Mouse (Mus musculus) adrenal gland, adult 8-10 months (tissue): ENCODE results near the gene Lama2. TPM values are rescaled to one million over a fixed set of nuclear protein-coding genes. Genes with fewer than 3 reads are reported as not detected.

Experiments
- DNase-seq: peaks from one replicate; pipeline ENCODE4 v3.0.0; 2022
- total RNA-seq, 4 experiments: library from RNA; stranded (reverse); gene quantifications; 2 replicates each; pipeline ENCODE4 v1.2.4; 2022

Gene Lama2
- total RNA-seq, 4 experiments from 2014 or later, result 29.8 to 42.3 (median 30.6) TPM

DNA sequence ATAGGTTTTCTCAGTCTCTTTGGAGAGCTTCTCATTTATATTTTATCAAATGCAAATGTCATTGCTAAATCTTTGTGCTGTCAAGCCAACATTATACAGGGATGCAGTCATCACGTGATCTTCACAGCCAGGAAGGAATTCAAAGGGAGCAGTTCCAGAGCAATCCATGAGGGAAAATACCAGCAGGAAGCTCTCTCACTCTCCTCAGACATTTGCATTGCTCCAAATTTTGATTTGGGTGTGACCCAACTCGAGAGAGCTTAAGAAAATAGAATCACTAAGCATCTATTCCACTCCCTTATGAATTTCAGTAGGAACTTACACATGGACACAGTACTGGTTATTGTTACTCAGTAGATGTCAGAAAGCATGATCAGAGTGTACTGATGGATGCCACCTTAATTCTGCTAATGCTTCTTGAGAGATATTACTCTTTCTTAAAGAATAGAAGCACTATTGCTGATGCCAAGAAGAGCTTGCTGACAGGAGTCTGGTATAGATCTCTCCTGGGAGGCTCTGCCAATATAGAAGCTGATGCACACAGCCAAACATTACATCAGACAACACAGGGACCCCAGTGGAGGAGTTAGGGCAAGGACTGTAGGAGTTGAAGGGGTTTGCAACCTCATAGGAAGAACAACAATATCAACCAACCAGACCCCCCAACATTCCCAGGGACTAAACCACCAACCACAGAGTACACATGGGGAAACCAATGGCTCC is 236.5 kb downstream of the Lama2 start:
- no peak for DNase-seq

GRCm38 (mm10) chr10:27378286-27378685 is 241.3 kb downstream of the Lama2 start:
- no peak for DNase-seq

- no peak for DNase-seq
Observed at GRCm38 (mm10) chr10:27344278-27344677, 275.3 kb downstream of the Lama2 start.

- DNase-seq, result no peak
Observed at GRCm38 (mm10) chr10:27322410-27322990, 297.1 kb downstream of the Lama2 start.

DNA sequence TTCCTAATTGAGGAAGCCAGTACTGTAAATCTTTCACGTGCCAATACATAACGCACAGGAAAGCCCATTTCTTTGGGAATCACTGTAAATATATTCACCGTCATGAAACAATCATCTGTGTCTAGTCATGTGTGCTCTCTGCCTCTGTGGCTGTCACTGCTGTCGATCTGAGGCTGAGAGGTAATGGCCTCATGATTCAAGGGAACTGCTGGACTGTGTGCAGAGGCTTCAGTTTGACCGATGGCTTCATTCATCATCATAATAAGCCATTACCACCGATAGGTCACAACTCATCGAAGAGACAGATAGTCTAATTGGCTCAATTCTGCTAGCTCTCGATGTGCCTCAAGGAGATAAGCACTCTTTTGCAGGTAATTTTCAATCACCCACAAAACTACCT is 312.1 kb downstream of the Lama2 start:
- no peak for DNase-seq

DNA sequence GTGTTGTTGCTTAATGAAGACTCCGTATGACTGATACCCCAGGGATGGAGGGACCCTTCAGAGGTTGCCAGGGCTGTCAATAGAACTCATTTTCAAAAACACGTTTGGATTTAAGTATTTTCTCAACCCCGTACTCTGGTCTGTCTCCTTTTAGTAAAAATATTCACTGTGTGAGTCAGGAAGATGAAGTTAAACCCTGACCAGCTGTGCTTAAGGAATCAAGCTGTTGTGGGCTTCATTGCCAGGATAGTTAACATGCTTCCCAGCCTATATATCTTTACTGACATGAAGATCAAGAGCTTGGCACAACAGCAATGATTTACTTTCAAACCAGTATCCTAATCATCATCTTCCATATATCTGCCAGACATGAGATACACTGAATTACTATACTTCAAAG is 314.3 kb downstream of the Lama2 start:
- DNase-seq, result no peak

- DNase-seq, result no peak
Observed at GRCm38 (mm10) chr10:27285098-27285860, 334.3 kb downstream of the Lama2 start.

DNA sequence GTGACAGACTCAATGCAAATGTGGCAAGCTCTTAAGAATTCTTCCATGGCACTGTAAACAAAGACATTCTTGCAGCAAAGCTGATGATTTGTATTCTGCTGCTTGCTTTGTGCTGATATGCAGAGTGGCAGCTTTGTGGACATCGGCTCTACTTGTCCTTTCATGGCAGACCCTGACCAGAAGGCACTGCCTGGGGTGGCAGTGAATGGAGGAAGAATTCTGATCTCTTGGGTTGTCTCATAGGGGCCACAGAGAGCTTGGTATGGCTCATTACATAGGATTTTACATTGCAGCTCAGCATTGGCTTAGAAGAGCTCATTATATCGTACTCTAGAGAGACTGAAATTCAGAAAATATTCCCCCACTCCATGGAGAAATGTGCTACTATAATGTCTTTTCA is 352.1 kb downstream of the Lama2 start:
- DNase-seq, result no peak

- no peak for DNase-seq
Observed at GRCm38 (mm10) chr10:27265812-27266211, 353.7 kb downstream of the Lama2 start.

DNA sequence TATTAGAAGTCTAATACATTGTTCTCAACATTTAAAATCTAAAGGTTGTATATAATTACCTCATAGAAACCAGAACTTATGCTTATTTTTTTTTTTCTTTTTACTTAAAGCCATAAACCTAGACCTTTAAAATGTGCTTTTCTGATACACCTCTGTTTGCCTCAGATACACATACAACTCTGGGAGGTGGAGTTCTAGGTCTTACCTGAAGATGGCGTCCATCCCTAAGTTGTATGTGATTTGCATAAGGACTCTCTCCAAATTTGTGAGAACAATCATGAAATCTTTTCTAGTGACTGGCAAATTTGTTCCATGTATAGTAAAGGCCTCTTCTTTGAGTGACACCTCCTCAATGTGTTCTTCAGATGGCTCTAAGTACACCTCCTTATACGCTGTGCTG is 354.8 kb downstream of the Lama2 start:
- DNase-seq, result no peak

GRCm38 (mm10) chr10:27249741-27250140 is 369.8 kb downstream of the Lama2 start:
- DNase-seq, result no peak

DNA sequence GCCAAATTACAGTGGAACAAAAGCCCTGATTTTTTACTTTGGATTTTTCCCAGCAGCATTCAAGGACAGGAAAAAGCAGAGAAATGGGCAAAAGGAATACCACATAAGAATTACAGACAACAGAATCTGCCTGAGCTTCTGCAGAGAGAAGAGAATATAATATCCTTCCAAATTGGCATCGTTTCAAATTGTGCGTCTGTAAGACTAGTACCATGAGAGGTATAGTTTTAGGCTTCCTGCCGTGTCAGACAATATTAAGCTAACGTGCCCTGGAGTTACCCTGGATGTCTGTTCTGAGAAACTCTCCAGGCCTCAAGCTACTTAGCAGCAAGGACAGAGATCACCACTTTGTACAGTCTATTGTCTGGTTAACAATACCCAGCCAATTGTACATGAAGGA is 384.8 kb downstream of the Lama2 start:
- no peak for DNase-seq

GRCm38 (mm10) chr10:27233577-27233976 is 386.0 kb downstream of the Lama2 start:
- no peak for DNase-seq

DNA sequence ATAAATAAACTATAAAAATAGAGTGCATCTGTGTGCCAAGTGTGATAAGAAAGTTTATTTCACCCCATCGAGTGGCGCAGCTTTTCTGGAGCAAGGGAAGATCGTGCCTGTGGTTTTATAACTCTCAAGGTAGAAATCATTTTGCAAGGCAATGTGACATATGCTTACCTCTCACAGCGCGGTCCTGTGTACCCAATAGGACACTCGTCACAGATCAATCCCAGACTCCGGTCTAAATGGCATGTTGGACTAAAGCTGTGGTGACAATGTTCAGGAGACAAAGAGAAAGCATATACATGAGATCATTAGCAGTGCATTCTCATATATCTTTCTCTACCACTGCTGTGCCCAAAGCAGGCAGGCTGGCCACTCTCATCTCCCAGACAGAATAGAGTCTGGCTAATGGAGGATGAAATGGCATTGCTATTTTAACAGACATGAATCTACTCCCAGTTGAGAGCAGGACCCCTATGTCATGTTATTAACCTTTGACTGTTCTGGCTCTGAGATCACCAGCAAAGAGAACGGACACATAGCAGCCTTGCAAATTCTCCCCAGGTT is 395.7 kb downstream of the Lama2 start:
- DNase-seq, result no peak

GRCm38 (mm10) chr10:27222639-27223315 is 396.8 kb downstream of the Lama2 start:
- DNase-seq, result no peak

DNA sequence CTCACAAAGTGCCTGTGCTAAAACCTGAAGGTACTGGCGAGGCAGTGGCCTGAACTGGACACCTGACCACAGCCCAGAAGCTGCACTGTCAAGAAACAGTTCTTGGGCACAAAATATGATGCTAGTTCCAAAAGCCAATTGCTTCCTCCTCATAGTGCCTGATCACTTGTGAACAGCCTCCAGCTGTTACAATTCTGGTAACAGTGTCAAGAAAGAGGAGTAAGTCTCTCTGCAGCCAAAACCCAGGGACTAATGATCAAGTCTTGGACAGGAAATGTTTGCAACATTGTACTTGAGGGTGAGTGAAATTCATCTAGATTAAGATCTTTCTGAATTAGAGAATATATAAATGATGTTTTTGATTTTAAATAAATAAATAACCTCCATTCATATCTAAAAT is 399.9 kb downstream of the Lama2 start:
- no peak for DNase-seq

DNA sequence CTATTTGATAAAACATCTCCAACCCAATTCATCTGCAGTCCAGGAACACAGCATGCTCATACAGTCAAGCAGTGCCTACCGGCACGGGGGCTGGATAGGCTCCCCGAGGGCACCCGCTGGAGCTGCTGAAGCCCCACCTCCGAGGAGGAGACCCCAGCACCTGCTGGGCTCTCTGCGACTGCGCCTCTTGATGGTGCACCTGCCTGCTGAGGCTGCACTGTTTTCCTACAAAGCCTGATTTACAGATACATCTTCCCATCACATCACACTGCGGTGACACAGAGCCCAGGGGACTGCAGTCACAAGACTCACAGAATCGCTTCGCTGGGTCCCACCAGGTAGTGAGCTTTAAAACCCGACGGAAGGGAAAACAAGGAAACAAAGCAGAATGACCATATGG is 412.2 kb downstream of the Lama2 start:
- DNase-seq, result no peak

- no peak for DNase-seq
Observed at GRCm38 (mm10) chr10:27198443-27198842, 421.1 kb downstream of the Lama2 start.

- DNase-seq, result no peak
Observed at GRCm38 (mm10) chr10:27193986-27194908, 425.3 kb downstream of the Lama2 start.

GRCm38 (mm10) chr10:27188630-27189365 is 430.8 kb downstream of the Lama2 start:
- no peak for DNase-seq

GRCm38 (mm10) chr10:27184185-27184584 is 435.4 kb downstream of the Lama2 start:
- no peak for DNase-seq
